Mouse (Mus musculus): ENCODE results near the gene Mrgprb5. TPM values are rescaled to one million over a fixed set of nuclear protein-coding genes. Genes with fewer than 3 reads are reported as not detected.

Mrgprb5 gene
- polyA plus RNA-seq (2014; fragmentation: Illumina TruSeq; extraction: RNeasy Lipid Tissue Mini Kit (QIAGEN cat#74804); ENCODE audit: low read depth, low replicate concordance): not detected

DNA sequence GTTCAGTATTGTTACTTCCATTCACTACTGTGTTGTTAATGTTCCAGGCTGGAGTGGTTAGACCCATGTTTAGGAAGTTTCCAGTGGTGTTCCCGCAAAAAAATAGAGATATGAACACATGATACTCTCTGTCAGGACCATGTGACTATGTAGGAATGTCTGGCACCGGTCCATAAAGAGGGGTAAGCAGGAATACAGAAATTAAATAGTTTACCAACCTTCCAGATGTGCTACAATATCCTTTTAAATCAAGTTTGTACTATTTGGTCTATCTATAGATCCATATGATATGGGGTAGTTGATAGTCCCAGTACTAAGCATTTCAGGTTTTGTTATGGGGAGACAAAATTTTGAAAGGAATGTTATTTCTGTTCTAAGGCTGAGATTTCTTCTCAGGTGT, at the start of gene Mrgprb5:
TSS of gene Mrgprb5 (minus strand) at position 101 of the 400 bp plus-strand sequence.

DNA sequence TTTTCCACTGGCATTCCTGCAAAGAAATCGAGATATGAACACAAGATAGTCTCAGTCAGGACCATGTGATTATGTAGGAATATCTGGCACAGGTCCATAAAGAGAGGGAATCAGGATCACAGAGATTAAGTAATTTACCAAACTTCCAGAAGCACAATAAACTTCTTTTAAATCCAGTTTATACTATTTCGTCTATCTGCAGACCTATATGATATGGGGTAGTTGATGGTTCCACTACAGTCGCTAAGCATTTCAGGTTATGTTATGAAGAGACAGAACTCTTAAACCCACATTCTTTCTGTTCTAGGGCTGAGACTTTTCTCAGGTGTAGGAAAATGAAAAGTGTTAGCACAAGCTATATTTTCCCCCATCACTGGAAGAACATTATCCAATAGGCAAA, 30.4 kb upstream of the Mrgprb5 start, which contains the start of gene Mrgprb4:
TSS of gene Mrgprb4 (minus strand) at position 101 of the 400 bp plus-strand sequence.

Other genes starting within 250 kb of the Mrgprb5 start
- gene Mrgpra4, start 186.9 kb downstream of the Mrgprb5 start, polyA plus RNA-seq (2014; fragmentation: Illumina TruSeq; extraction: RNeasy Lipid Tissue Mini Kit (QIAGEN cat#74804); ENCODE audit: low read depth, low replicate concordance): not detected
- gene Mrgprx1, start 141.4 kb downstream of the Mrgprb5 start, polyA plus RNA-seq (2014; fragmentation: Illumina TruSeq; extraction: RNeasy Lipid Tissue Mini Kit (QIAGEN cat#74804); ENCODE audit: low read depth, low replicate concordance): not detected
- gene Mrgprb4, start 30.3 kb upstream of the Mrgprb5 start, polyA plus RNA-seq (2014; fragmentation: Illumina TruSeq; extraction: RNeasy Lipid Tissue Mini Kit (QIAGEN cat#74804); ENCODE audit: low read depth, low replicate concordance): not detected
- not detected for gene Mrgprb8, start 219.5 kb upstream of the Mrgprb5 start, polyA plus RNA-seq (2014; fragmentation: Illumina TruSeq; extraction: RNeasy Lipid Tissue Mini Kit (QIAGEN cat#74804); ENCODE audit: low read depth, low replicate concordance)